Mouse (Mus musculus): ENCODE data around the gene Tmem221. TPM values are rescaled to one million over a fixed set of nuclear protein-coding genes. Genes with fewer than 3 reads are reported as not detected.
A peak's percentile ranks its signal among the peaks of the same experiment; 100 is the strongest.

Tmem221 gene
- 2.2 and 2.4 TPM in 2 replicates for polyA plus RNA-seq (2011; ENCODE audit: insufficient read depth, insufficient read length, low read depth, missing spikeins)

DNA sequence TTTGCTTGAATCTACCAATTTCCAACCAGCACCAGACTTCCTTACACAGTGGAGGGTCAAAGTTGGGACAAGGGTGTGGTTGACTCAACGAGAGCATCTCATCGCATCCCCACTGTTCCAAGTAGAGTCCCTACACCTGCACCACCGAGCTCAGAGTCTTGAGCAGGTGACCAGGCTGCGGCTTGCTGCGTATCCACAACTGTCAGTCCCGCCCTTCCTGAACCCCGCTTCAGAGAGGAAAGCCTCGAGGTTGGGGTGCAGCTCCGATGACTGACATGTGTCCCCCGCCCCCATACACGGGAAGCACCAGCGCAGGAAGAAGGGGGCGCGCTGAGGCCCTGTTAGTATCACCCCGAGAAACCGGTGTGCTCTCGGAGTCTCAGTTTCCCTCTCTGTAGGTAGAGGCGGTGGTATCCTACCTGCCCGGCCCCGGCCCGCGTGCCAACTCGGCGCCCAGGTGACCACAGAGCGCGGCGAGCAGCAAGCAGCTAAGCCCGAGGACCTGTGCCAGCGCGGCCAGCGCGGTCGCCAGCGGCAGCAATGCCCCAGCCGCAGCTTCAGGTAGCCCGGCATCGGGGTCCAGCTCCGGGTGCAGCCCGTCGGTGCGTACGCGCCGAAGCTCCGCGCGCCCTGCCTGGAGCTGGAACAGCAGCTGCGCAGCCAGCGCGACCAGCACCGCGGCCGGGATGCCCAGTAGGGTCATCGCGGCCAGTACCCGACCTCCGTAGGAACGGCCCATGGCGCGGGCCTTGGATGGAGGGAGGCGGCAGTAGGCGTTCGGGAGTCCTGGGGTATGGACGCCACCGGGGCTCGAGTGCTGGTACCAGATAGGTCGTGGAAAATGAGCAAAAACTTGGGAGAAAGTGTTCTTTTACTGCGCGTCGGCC is at the start of gene Tmem221:
TSS of gene Tmem221 (minus strand) at position 801 of the 887 bp plus-strand sequence.
- H3K4me3 ChIP-seq (ENCODE audit: low read depth, low read length), result peak within 1 kb of the TSS; percentile 77
- no peaks in the 10 kb centered on the region for H3K9me3 ChIP-seq (replicated peaks; ENCODE audit: control insufficient read depth, insufficient read depth, low read length, poor library complexity, severe bottlenecking)
- no peaks in the 10 kb centered on the region for H3K36me3 ChIP-seq (ENCODE audit: control insufficient read depth, insufficient read depth, low read length, poor library complexity, severe bottlenecking)
- H3K27me3 ChIP-seq (ENCODE audit: control insufficient read depth, insufficient read depth, low read length, poor library complexity, severe bottlenecking), result peaks cover 3% of the 10 kb centered on the region; the same call in 1 of the 2 replicates
- H3K4me1 ChIP-seq (ENCODE audit: control insufficient read depth, insufficient read depth, low read length), result no peaks in the 10 kb centered on the region
- H3K27ac ChIP-seq (ENCODE audit: insufficient read depth, low read length), result no peak within 1 kb of the TSS
- TF ChIP-seq EP300 (IDR thresholded peaks at IDR 0.05; ENCODE audit: insufficient read depth, low read depth, low read length) (no peak), CTCF (IDR thresholded peaks at IDR 0.05; ENCODE audit: low read depth, low read length) (peak; percentile 17), POLR2A (IDR thresholded peaks at IDR 0.05; ENCODE audit: insufficient read depth, low read length) (peak; percentile 53)
- H3K9ac ChIP-seq (ENCODE audit: low read depth, poor library complexity, severe bottlenecking), result peak within 1 kb of the TSS; percentile 78

DNA sequence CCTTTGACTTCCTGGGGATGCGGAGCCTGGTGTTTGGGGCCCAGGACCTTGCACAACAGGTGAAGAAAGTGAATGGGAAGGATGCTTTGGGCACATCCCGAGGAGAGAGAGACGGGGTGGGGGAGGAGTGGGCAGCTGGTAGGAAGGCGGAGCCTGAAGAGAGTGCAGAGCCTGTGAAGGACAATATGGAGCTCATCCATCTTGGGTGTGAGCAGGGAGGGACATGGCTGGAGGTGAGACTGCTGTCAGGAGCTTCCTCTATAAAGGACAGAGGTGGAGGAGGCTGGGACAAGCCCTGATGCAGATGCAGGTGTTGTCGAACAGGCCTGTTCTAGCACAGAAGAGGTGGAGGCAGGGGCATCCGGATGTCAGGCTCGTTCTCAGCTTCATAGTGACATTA is 45.4 kb upstream of the Tmem221 start:
- Histone ChIP-seq H3K9ac (ENCODE audit: low read depth, poor library complexity, severe bottlenecking) (no peak overlapping the region), H3K27me3 (ENCODE audit: control insufficient read depth, insufficient read depth, low read length, poor library complexity, severe bottlenecking) (no peaks in the 10 kb centered on the region), H3K36me3 (ENCODE audit: control insufficient read depth, insufficient read depth, low read length, poor library complexity, severe bottlenecking) (no peaks in the 10 kb centered on the region), H3K4me3 (ENCODE audit: low read depth, low read length) (0 out of 2 replicates have a peak overlapping the region, but pooled peaks have one; percentile 2), H3K27ac (ENCODE audit: insufficient read depth, low read length) (0 out of 2 replicates have a peak overlapping the region, but pooled peaks have one; percentile 2), H3K9me3 (replicated peaks; ENCODE audit: control insufficient read depth, insufficient read depth, low read length, poor library complexity, severe bottlenecking) (no peaks in the 10 kb centered on the region), H3K4me1 (ENCODE audit: control insufficient read depth, insufficient read depth, low read length) (peaks cover 5% of the 10 kb centered on the region)
- no peak for TF ChIP-seq CTCF (IDR thresholded peaks at IDR 0.05; ENCODE audit: low read depth, low read length)
- no peak for TF ChIP-seq POLR2A (IDR thresholded peaks at IDR 0.05; ENCODE audit: insufficient read depth, low read length)
- no peak for TF ChIP-seq EP300 (IDR thresholded peaks at IDR 0.05; ENCODE audit: insufficient read depth, low read depth, low read length)

DNA sequence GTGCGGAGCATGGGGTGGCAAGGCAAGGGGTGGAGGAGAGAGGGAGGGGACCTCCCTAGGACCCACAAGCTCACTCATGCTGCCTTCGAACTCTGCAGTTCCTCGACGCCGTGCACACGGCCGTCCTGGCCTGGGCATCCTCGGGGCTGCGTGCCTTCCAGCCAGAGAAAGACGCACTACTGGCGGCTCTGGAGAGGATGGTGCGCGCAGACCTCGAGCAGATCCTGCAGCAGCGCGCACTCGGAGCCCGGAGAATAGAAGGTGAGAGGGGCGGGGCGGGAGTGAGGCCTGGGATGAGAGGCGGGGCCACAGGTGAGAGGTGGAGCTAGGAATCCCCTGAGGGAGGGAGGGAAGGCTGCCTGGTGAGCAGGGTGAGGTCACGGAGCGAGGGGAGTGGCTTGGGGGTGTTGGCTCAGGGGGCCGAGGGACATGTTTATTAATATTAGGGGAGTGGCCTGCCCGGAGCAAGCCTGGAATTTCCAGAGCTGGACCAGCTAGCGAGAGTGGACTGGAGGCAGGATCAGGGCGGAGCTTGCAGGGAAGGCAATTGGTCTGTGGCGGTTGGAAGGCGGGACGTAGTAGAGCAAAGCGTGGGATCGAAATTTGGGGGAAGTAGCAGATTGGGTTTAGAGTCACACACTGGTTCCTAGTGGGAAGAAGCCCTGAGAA is 44.1 kb upstream of the Tmem221 start:
- TF ChIP-seq CTCF (IDR thresholded peaks at IDR 0.05; ENCODE audit: low read depth, low read length) (no peak), POLR2A (IDR thresholded peaks at IDR 0.05; ENCODE audit: insufficient read depth, low read length) (peak; percentile 32), EP300 (IDR thresholded peaks at IDR 0.05; ENCODE audit: insufficient read depth, low read depth, low read length) (no peak)
- Histone ChIP-seq H3K9ac (ENCODE audit: low read depth, poor library complexity, severe bottlenecking) (peak overlapping the region; percentile 55), H3K27ac (ENCODE audit: insufficient read depth, low read length) (peak overlapping the region; percentile 2; the same call in 1 of the 2 replicates)

DNA sequence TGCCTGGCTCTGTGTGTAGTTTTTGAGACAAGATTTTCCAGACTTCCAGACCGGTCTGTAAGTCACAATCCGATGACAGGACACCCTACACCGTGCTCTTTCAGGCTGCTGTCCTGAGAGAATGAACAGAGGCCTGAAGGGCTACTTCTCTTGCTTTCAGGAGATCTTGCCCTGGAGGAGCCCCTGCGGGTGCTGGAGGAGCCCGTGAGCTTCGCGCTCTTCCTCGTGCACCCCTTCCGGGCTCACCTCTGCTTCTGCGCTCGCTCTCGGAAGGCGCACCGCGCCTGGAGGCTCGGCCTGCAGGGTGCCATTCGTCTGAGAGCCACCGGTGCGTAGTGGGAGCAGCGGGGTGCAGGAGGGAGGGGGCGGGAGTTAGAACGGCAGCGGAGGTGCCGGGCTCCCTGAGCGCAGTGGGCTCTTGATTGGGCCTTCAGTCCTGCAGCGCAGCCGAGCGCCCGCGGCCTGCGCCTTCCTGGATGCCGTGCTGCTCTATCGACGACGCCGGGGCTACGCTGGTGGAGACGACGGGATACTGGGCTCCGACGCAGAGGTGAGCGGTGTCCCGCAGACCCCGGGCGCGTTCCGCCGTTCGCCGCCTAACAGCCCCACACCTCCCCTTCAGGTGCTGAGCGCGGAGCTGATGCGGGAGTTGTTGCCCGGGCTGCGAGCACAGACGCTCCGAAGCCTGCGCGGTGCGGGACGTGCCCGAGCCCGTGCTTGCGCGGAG is 43.4 kb upstream of the Tmem221 start:
- no peaks in the 10 kb centered on the region for H3K27me3 ChIP-seq (ENCODE audit: control insufficient read depth, insufficient read depth, low read length, poor library complexity, severe bottlenecking)
- H3K27ac ChIP-seq (ENCODE audit: insufficient read depth, low read length), result no peak overlapping the region

More for the DNA sequence above, 44.1 kb upstream of the Tmem221 start:
- Histone ChIP-seq H3K4me1 (ENCODE audit: control insufficient read depth, insufficient read depth, low read length) (peaks cover 5% of the 10 kb centered on the region), H3K4me3 (ENCODE audit: low read depth, low read length) (peak overlapping the region; percentile 58), H3K36me3 (ENCODE audit: control insufficient read depth, insufficient read depth, low read length, poor library complexity, severe bottlenecking) (no peaks in the 10 kb centered on the region), H3K9me3 (replicated peaks; ENCODE audit: control insufficient read depth, insufficient read depth, low read length, poor library complexity, severe bottlenecking) (no peaks in the 10 kb centered on the region), H3K27me3 (ENCODE audit: control insufficient read depth, insufficient read depth, low read length, poor library complexity, severe bottlenecking) (no peaks in the 10 kb centered on the region)

DNA sequence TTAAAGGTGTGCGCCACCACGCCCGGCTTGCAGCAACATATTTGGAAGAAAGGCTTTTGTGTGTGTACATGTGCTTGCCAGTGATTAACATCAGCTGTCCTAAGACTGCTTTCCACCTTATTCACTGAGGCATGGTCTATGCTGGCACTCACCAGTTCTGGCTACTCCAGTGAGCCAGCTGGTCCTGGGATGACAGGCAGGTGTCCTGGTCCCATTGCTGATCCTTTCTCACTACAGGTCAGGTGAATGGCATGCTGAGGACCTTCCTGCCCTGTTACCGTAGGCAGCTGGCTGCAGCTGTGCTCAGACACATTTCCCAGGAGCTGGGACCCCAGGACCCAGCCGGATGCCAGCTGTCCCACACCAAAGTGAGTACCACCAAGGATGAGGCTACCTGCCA is 40.2 kb upstream of the Tmem221 start:
- TF ChIP-seq CTCF (IDR thresholded peaks at IDR 0.05; ENCODE audit: low read depth, low read length) (no peak), POLR2A (IDR thresholded peaks at IDR 0.05; ENCODE audit: insufficient read depth, low read length) (no peak), EP300 (IDR thresholded peaks at IDR 0.05; ENCODE audit: insufficient read depth, low read depth, low read length) (no peak)

More for the DNA sequence above, 43.4 kb upstream of the Tmem221 start:
- no peaks in the 10 kb centered on the region for H3K9me3 ChIP-seq (replicated peaks; ENCODE audit: control insufficient read depth, insufficient read depth, low read length, poor library complexity, severe bottlenecking)
- H3K4me3 ChIP-seq (ENCODE audit: low read depth, low read length), result peak overlapping the region; percentile 58
- no peaks in the 10 kb centered on the region for H3K36me3 ChIP-seq (ENCODE audit: control insufficient read depth, insufficient read depth, low read length, poor library complexity, severe bottlenecking)
- H3K9ac ChIP-seq (ENCODE audit: low read depth, poor library complexity, severe bottlenecking), result peak overlapping the region; percentile 55
- peaks cover 5% of the 10 kb centered on the region for H3K4me1 ChIP-seq (ENCODE audit: control insufficient read depth, insufficient read depth, low read length)
- TF ChIP-seq POLR2A (IDR thresholded peaks at IDR 0.05; ENCODE audit: insufficient read depth, low read length) (no peak), EP300 (IDR thresholded peaks at IDR 0.05; ENCODE audit: insufficient read depth, low read depth, low read length) (no peak), CTCF (IDR thresholded peaks at IDR 0.05; ENCODE audit: low read depth, low read length) (no peak)

More for the DNA sequence above, 40.2 kb upstream of the Tmem221 start:
- H3K36me3 ChIP-seq (ENCODE audit: control insufficient read depth, insufficient read depth, low read length, poor library complexity, severe bottlenecking), result no peaks in the 10 kb centered on the region
- H3K4me3 ChIP-seq (ENCODE audit: low read depth, low read length), result no peak overlapping the region
- no peaks in the 10 kb centered on the region for H3K4me1 ChIP-seq (ENCODE audit: control insufficient read depth, insufficient read depth, low read length)
- no peak overlapping the region for H3K9ac ChIP-seq (ENCODE audit: low read depth, poor library complexity, severe bottlenecking)
- no peaks in the 10 kb centered on the region for H3K27me3 ChIP-seq (ENCODE audit: control insufficient read depth, insufficient read depth, low read length, poor library complexity, severe bottlenecking)
- H3K27ac ChIP-seq (ENCODE audit: insufficient read depth, low read length), result no peak overlapping the region
- H3K9me3 ChIP-seq (replicated peaks; ENCODE audit: control insufficient read depth, insufficient read depth, low read length, poor library complexity, severe bottlenecking), result no peaks in the 10 kb centered on the region
